Mouse (Mus musculus) embryonic facial prominence, embryonic 14.5 days (tissue): ENCODE measurements at regions not wholly inside any gene's neighbourhood (a gene's known extent, or its start where the extent isn't known, plus 50 kb on each side); places are given as distances from the start of the nearest gene placed in this dataset.

Experiments used
- ATAC-seq: fragments of 200-750 bp; cut with Nextera tagmentation; 2 replicates; pipeline ENCODE4 v1.8.0; 2017; ENCODE audit warnings: low read depth, moderate number of reproducible peaks, moderate TSS enrichment
- DNase-seq: peaks from one replicate; pipeline ENCODE4 v3.0.0-alpha.2; 2015; ENCODE audit warnings: low spot score
- H3K27ac ChIP-seq: fragments of 300-500 bp; sonication (generic); replicated peaks from 2 replicates; pipeline ENCODE4 v1.5.1; 2014; ENCODE audit warnings: low read depth, mild to moderate bottlenecking, low read length, moderate library complexity
- H3K27me3 ChIP-seq: fragments of 300-500 bp; sonication (generic); replicated peaks from 2 replicates; pipeline ENCODE4 v1.6.1; 2014; ENCODE audit warnings: low read length; ENCODE audit not compliant: control insufficient read depth, insufficient read depth
- H3K36me3 ChIP-seq: fragments of 300-500 bp; sonication (generic); 2 replicates; pipeline ENCODE4 v1.6.1; 2014; ENCODE audit warnings: low read length, mixed read lengths; ENCODE audit not compliant: control insufficient read depth, insufficient read depth
- H3K4me1 ChIP-seq: fragments of 300-500 bp; sonication (generic); 2 replicates; pipeline ENCODE4 v1.6.1; 2014; ENCODE audit warnings: antibody characterized with exemption, low read length; ENCODE audit not compliant: control insufficient read depth, insufficient read depth
- H3K4me2 ChIP-seq: fragments of 300-500 bp; sonication (generic); 2 replicates; pipeline ENCODE4 v1.6.1; 2014; ENCODE audit warnings: low read depth, mild to moderate bottlenecking, low read length, moderate library complexity, mixed read lengths
- H3K4me3 ChIP-seq: fragments of 300-500 bp; sonication (generic); 2 replicates; pipeline ENCODE4 v1.5.1; 2014; ENCODE audit warnings: low read depth, mild to moderate bottlenecking, low read length
- H3K9ac ChIP-seq: fragments of 300-500 bp; sonication (generic); 2 replicates; pipeline ENCODE4 v1.6.1; 2014; ENCODE audit warnings: low read depth, mild to moderate bottlenecking, low read length, moderate library complexity, mixed read lengths
- H3K9me3 ChIP-seq: fragments of 300-500 bp; sonication (generic); 2 replicates; pipeline ENCODE4 v1.6.1; 2016; ENCODE audit warnings: low read length; ENCODE audit not compliant: control insufficient read depth
- WGBS: fragments of 180-500 bp; shearing (Covaris S2); extraction: QIAGEN DNeasy Blood & Tissue Kit; methylation state at CpG from one replicate; pipeline ENCODE4 v1.1.7; 2014; 5-methylcytosine and 5-hydroxymethylcytosine counted together

DNA sequence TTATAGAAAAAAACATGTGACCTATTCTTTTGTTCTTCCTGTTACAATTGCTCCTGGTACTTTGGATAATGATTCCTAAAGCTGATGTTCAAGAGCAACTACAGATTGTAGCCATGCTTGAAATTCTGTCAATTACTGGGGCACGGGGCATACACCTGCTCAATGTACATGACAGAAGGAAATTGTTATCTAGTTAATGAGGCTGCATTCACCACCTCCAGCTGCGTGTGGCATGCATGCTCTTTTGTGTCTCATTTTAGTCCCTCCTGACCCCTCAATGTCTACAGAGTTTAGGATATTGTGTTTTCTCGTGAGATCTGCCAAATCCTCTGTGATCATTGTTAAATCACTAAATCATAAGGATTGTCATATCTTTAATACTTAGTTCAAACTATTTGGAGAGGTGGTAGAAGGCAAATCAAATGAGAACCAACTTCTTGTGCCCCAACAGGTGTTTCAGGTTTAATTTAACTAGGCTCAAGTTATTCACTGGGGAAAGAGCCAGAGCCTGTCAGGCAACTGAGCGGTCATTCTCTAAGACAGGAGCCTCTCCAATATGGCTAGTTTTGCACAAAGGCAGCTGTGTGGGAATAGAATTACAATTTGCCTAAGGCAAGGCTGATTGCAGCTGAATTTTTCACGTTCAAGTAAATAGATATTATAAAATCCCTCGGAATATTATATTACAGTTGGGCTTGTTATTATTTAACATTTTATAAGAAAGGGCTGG is 289.9 kb upstream of the Mmadhc start:
- 21% methylated on average over 6 of the region's 6 CpGs for WGBS
- H3K4me3 ChIP-seq, result no peak overlapping the region
- H3K27me3 ChIP-seq, result no peaks in the 10 kb centered on the region
- ATAC-seq (peak; percentile 79), DNase-seq (peak; percentile 80)
- H3K9me3 ChIP-seq, result no peaks in the 10 kb centered on the region
- no peaks in the 10 kb centered on the region for H3K36me3 ChIP-seq
- H3K27ac ChIP-seq, result no peak overlapping the region
- H3K4me2 ChIP-seq, result no peak overlapping the region
- H3K4me1 ChIP-seq, result peaks cover 5% of the 10 kb centered on the region; the same call in 1 of the 2 replicates
- H3K9ac ChIP-seq, result no peak overlapping the region

DNA sequence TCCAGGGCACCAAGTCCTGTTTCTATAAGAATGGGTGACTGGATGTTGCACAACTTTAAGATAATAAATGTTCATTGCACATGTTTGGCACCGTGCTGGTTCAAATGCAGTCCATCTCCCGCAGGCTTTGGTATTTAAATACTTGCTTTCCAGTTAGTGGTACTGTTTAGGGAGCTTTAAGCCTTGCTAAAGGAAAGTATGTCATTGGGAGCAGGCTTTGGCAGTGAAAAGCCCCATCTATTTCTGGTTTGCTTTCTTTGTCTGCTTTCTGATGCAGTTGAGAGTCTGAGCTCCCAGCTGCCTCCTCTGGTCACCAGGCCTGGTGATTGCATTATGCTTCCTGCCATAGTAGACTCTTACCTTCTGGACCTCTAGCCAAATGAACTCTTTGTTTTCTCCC is 283.0 kb upstream of the Mmadhc start:
- 53% methylated on average over 2 of the region's 2 CpGs for WGBS
- DNase-seq (peak; percentile 26), ATAC-seq (no peak)
- Histone ChIP-seq H3K27ac (no peak overlapping the region), H3K36me3 (no peaks in the 10 kb centered on the region), H3K9ac (no peak overlapping the region), H3K4me2 (no peak overlapping the region), H3K27me3 (no peaks in the 10 kb centered on the region), H3K4me3 (no peak overlapping the region), H3K9me3 (no peaks in the 10 kb centered on the region), H3K4me1 (no peaks in the 10 kb centered on the region)

- DNase-seq, result peak; percentile 37
- no peak overlapping the region for H3K4me3 ChIP-seq
- WGBS, result 60% methylated on average over 6 of the region's 6 CpGs
- no peaks in the 10 kb centered on the region for H3K9me3 ChIP-seq
- H3K4me1 ChIP-seq, result 0 out of 2 replicates have a peak, but pooled peaks cover 2% of the 10 kb centered on the region
- peak overlapping the region; percentile 21; the same call in 1 of the 2 replicates for H3K27ac ChIP-seq
- H3K36me3 ChIP-seq, result no peaks in the 10 kb centered on the region
- H3K9ac ChIP-seq, result no peak overlapping the region
- no peak overlapping the region for H3K4me2 ChIP-seq
- no peak for ATAC-seq
- H3K27me3 ChIP-seq, result no peaks in the 10 kb centered on the region
Measured at GRCm38 (mm10) chr2:50578278-50579043, 281.9 kb upstream of the Mmadhc start.

DNA sequence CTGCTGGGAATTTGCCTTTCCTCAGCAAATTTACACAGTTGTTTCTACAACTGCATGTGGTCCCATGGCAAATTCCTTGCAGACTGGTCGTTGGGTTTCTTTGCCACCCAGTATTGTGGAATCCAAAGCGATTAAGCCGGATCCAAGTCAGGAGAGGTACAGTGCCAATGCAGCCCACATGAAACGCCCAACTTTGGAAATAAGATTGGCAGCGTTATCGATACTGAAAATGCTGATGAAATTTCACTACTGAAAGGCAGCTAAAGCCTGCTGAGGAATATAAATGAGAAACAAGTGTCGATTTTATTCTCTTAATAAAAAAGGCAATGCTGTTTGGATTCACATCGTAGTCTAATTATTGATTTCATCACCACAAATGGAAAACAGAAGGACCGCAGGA is 281.1 kb upstream of the Mmadhc start:
- no peaks in the 10 kb centered on the region for H3K36me3 ChIP-seq
- 0 out of 2 replicates have a peak, but pooled peaks cover 6% of the 10 kb centered on the region for H3K4me1 ChIP-seq
- H3K4me3 ChIP-seq, result no peak overlapping the region
- peak; percentile 46 for DNase-seq
- no peak overlapping the region for H3K4me2 ChIP-seq
- no peak overlapping the region for H3K27ac ChIP-seq
- H3K27me3 ChIP-seq, result no peaks in the 10 kb centered on the region
- no peaks in the 10 kb centered on the region for H3K9me3 ChIP-seq
- ATAC-seq, result no peak
- WGBS, result 65% methylated on average over 9 of the region's 9 CpGs
- H3K9ac ChIP-seq, result no peak overlapping the region

DNA sequence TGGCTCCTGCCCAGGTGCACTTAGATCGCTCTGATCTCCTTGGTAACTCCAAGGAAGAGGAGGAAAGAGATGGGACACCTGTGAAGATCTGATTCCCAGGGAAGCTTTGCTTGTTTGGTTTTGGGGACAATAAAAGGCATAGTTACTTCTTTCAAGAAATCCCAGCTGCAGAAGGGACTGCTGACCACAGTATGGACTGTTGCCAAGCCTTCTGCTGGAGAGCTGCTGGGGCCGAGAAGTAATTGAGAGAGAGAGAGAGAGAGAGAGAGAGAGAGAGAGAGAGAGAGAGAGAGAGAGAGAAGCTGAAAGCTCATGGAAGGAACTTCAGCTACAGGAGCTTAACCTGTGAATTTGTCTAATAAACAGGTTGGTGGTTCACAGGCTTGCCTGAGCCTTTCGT is 276.9 kb upstream of the Mmadhc start:
- H3K4me1 ChIP-seq, result peaks cover 11% of the 10 kb centered on the region; the same call in 1 of the 2 replicates
- DNase-seq, result peak; percentile 74
- H3K36me3 ChIP-seq, result no peaks in the 10 kb centered on the region
- no peak overlapping the region for H3K4me3 ChIP-seq
- no peak overlapping the region for H3K9ac ChIP-seq
- 0 out of 2 replicates have a peak, but pooled peaks have one; percentile 18 for ATAC-seq
- no peaks in the 10 kb centered on the region for H3K9me3 ChIP-seq
- H3K27ac ChIP-seq, result no peak overlapping the region
- no peaks in the 10 kb centered on the region for H3K27me3 ChIP-seq
- no peak overlapping the region for H3K4me2 ChIP-seq
- 47% methylated on average over 3 of the region's 3 CpGs for whole genome bisulfite sequencing

DNA sequence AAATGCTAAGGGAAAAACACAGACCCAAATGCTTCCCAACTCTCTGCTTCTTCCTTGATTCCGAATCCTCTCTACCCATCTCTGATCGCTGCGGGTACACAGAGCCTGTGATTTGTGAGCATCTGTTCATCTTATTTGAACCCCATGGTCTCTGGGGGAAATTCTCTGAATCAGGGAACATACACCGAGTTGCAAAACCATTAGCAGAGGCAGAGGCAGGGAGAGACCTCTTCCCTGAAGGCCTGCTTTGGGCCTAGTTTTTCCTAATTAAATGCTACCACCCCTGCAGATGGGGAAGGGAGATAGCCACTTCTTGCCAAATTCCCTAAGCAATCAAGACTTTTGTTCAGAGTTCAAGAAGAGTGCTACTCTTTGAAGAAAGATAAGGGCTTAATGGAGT is 274.4 kb upstream of the Mmadhc start:
- no peak overlapping the region for H3K27ac ChIP-seq
- ATAC-seq, result no peak
- peak; percentile 44 for DNase-seq
- no peak overlapping the region for H3K4me3 ChIP-seq
- no peak overlapping the region for H3K9ac ChIP-seq
- peaks cover 11% of the 10 kb centered on the region; the same call in 1 of the 2 replicates for H3K4me1 ChIP-seq
- 69% methylated on average over 4 of the region's 4 CpGs for WGBS
- no peaks in the 10 kb centered on the region for H3K36me3 ChIP-seq
- H3K27me3 ChIP-seq, result no peaks in the 10 kb centered on the region
- no peaks in the 10 kb centered on the region for H3K9me3 ChIP-seq
- no peak overlapping the region for H3K4me2 ChIP-seq

- ATAC-seq, result 0 out of 2 replicates have a peak, but pooled peaks have one; percentile 12
Measured at GRCm38 (mm10) chr2:50569502-50570285, 273.1 kb upstream of the Mmadhc start.

DNA sequence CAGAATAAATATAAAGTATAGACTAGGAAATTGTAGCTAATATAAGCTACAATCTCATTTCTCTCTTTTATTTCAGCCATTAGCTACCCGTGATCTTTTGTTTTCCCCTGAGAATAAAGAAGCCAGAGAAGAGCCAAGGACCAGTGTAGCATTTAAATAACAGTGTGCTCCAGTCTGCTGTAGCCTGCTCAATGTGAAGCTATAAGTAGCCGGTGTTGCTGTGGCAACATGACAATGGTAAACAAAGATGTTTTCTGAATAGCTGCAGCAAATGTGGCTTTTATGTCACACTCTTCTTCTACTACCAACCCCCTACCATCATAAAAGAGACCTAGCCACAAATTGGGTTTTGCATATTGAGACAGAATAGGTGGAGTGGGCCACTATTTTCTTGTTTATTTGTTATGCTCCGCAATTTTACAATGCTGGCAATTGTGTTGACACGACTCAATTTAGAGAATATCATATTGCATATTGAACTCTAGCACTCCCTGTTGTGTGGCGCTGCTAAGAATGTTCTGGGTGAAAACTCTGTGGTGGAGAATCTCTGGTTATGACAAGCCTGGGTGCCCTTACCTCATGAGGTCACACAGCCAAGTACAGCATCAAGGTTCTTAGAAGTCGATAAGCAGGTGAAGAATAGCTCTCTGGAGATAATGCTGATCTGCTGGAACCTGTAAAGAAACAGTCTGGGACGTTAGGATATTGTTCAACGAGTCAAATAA is 272.3 kb upstream of the Mmadhc start:
- no peak overlapping the region for H3K4me3 ChIP-seq
- WGBS, result 68% methylated on average over 8 of the region's 8 CpGs
- H3K4me1 ChIP-seq, result peaks cover 11% of the 10 kb centered on the region; the same call in 1 of the 2 replicates
- H3K9ac ChIP-seq, result no peak overlapping the region
- H3K36me3 ChIP-seq, result no peaks in the 10 kb centered on the region
- no peaks in the 10 kb centered on the region for H3K9me3 ChIP-seq
- peak; percentile 44 for DNase-seq
- ATAC-seq, result no peak
- no peaks in the 10 kb centered on the region for H3K27me3 ChIP-seq
- no peak overlapping the region for H3K4me2 ChIP-seq
- no peak overlapping the region for H3K27ac ChIP-seq

More at GRCm38 (mm10) chr2:50569502-50570285, 273.1 kb upstream of the Mmadhc start:
- Histone ChIP-seq H3K9me3 (no peaks in the 10 kb centered on the region), H3K27me3 (no peaks in the 10 kb centered on the region), H3K4me2 (no peak overlapping the region), H3K4me1 (peaks cover 11% of the 10 kb centered on the region; the same call in 1 of the 2 replicates), H3K4me3 (no peak overlapping the region), H3K27ac (no peak overlapping the region), H3K9ac (no peak overlapping the region), H3K36me3 (no peaks in the 10 kb centered on the region)
- 55% methylated on average over 7 of the region's 7 CpGs for WGBS
- peak; percentile 73 for DNase-seq
